Mouse (Mus musculus) retina, adult 2 months (tissue): ENCODE measurements around the gene Rps6kb2.
A peak's percentile ranks its signal among the peaks of the same experiment; 100 is the strongest.
"Not testable (repeated sequence)": the region's sequence is repeated elsewhere in the genome, so short reads cannot be mapped to it uniquely, and the experiment has no call there.

Experiments used
- DNase-seq: peaks from one replicate; pipeline ENCODE4 v3.0.0-alpha.2; 2012; ENCODE audit warnings: low read depth, low spot score

Gene Rps6kb2

GRCm38 (mm10) chr19:4142416-4143173, 20.6 kb downstream of the Rps6kb2 start:
- DNase-seq: no peak

GRCm38 (mm10) chr19:4140147-4140546, 23.0 kb downstream of the Rps6kb2 start:
- DNase-seq: no peak

- DNase-seq: peak; percentile 92
Observed at GRCm38 (mm10) chr19:4139446-4139845, 23.7 kb downstream of the Rps6kb2 start, which contains the start of gene Gpr152. Gene Gpr152, plus strand, starts transcription at chr19:4139787.

GRCm38 (mm10) chr19:4137913-4138312, 25.2 kb downstream of the Rps6kb2 start:
- no peak for DNase-seq

GRCm38 (mm10) chr19:4136463-4136862, 26.7 kb downstream of the Rps6kb2 start:
- DNase-seq: no peak

GRCm38 (mm10) chr19:4135963-4136345, 27.2 kb downstream of the Rps6kb2 start:
- not testable (repeated sequence) for DNase-seq

GRCm38 (mm10) chr19:4135229-4135962, 27.8 kb downstream of the Rps6kb2 start:
- DNase-seq: not testable (repeated sequence)

GRCm38 (mm10) chr19:4134354-4134753, 28.8 kb downstream of the Rps6kb2 start:
- DNase-seq: no peak

GRCm38 (mm10) chr19:4131768-4132167, 31.4 kb downstream of the Rps6kb2 start:
- DNase-seq: no peak

- DNase-seq: no peak
Observed at GRCm38 (mm10) chr19:4131075-4131474, 32.1 kb downstream of the Rps6kb2 start.

- DNase-seq: no peak
Observed at GRCm38 (mm10) chr19:4130106-4130505, 33.0 kb downstream of the Rps6kb2 start.

DNA sequence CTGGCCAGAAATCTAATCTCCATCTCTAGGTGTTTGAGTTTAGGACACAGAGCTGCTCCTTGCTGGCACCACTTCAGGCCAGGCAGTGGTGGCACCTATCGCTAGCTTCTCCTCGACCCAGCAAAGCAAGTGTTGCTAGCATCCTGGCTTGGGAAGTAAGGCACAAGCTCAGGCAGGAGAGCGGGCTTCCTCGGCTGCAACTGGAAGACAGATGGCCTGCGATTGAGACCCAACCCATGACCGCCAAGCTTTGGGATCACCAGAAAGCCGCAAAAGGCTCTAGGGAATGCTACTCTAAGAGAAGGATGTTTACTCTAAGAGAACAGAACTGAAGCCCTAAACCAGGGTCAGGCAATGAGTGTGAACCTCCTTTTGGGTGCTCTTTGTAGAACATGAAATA, 33.7 kb downstream of the Rps6kb2 start:
- DNase-seq: no peak

GRCm38 (mm10) chr19:4126759-4127495, 36.2 kb downstream of the Rps6kb2 start:
- no peak for DNase-seq

DNA sequence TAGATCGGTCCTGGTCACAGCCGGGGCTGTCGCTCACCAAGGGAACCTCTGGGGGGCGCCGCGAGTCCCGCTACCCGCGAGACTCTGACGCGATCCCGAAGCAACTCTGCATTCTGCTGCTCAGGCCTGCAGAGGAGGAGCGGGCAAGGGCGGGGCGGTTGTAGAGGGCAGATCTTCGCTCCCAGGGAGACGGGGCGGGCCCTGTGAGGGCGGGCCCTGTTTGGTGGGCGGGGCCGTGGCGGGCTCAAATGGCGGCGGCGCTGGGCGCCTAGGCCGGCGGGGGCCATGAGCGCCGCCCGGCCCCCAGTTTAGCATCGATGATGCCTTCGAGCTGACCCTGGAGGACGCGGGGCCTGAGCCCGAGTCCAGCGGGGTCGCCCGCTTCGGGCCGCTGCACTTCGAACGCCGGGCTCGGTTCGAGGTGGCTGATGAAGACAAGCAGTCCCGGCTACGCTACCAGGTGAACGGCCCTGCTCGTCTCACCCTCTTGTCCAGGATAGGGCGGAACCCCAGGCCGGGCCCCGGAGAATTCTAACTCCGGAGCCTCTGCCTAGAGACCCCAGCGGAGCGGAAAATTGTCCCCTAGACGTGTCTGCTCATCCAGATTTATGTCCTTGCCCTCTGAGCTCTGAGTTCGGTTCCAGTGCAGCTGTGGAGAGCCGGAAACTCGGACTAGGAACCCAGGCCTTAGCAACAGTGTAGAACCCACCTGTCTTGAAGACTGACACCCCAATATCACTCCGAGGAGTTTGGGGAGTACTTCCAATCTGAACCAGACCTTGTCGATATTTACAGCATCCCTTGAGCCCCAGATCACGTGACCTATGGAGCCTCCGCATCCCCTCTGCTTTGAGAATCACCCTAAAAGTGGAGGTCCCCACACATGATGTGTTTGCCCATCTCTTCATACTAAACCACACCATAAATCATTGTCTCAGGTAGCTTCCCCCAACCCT, 37.1 kb downstream of the Rps6kb2 start, which contains the start of gene Aip:
Gene Aip (minus strand): TSS at position 118 of the 956 bp plus-strand sequence.
- peak; percentile 92 for DNase-seq

DNA sequence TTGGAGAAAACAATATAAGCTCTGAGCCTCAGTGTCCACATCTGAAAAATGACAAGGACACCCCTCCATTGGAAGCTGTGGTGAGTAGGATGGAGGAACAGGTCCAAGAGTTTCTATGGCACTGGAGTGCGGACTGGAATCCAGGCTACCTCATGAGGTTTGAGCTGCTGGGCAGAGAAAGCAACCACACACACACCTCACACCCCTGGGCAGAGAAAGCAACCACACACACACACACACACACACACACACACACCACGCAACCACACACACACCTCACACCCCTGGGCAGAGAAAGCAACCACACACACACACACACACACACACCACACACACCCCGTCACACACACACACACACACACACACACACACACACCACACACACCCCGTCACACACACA, 37.9 kb downstream of the Rps6kb2 start:
- DNase-seq: not testable (repeated sequence)

DNA sequence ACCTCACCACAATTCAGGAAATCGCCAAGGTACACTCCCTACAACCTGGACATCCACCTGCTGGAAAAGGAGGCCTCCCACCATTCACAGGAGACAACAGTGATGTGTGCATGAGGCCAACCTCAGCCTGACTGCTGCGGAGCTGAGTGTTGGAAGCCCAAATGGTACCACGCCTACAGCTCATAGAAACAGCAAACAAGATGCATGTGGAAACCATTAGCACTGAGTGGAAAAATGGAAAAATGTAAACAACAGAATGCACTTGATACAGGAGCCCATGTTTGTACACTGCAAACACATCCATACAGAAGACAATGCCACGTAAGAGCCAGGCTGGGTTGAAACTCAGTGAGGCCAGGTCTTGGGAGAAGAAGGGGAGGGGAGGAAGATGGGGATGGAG, 38.7 kb downstream of the Rps6kb2 start:
- DNase-seq: no peak

GRCm38 (mm10) chr19:4122411-4123370, 40.5 kb downstream of the Rps6kb2 start:
- DNase-seq: no peak

DNA sequence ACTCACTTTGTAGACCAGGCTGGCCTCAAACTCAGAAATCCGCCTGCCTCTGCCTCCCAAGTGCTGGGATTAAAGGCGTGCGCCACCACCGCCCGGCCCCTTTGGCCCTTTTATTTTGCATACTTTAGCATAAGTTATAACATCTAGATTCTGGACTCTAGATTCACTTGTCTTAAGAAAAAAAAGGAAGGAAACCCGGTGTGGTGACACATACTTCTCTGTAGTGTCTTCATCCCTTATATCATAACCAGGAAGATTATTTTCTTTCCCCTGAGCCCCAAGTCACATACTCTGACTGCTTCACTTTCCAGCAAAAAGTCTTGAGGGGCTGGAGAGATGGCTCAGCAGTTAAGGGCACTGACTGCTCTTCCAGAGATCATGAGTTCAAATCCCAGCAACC, 41.3 kb downstream of the Rps6kb2 start:
- DNase-seq: not testable (repeated sequence)

DNA sequence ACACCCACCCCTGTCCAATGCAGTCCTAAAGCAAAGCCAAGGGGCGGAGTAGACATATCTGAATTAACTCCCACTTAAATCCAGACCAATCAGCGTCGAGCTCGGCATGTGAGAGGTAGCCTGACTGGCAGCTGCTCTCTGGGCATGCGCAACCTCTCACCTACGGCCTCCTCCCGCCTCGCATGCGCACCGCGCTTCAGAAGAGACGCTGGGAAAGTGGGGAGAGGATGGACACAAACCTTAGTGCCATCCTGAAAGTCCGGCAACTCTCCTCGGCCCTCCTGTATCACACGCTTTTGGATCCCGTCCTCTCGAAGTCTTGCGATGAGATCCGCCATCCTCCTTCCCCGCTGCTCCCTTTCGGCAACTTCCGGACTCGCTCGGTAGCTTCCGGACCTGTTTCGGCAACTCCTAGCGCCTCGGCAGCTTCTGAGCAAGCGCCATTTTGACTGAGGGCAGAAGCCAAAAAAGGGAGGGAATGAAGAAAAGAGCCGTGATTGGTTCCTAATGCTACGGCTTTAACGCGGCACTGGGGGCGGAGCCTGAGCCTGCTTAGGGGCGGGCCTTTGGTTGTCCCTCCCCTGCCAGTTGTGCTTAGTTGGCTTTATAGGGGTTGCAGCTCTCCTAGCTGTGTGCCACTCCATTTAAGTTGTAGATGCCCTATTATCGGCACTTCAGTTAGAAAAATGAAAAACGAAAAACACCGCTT, 41.9 kb downstream of the Rps6kb2 start:
- DNase-seq: peak; percentile 98
